Mouse (Mus musculus): ENCODE measurements around the gene Tanc1. TPM values are rescaled to one million over a fixed set of nuclear protein-coding genes. Genes with fewer than 3 reads are reported as not detected.
A peak's percentile ranks its signal among the peaks of the same experiment; 100 is the strongest.

Gene Tanc1
- total RNA-seq, 2 experiments from 2014 or later, result 20.9 to 32.2 TPM

- DNase-seq (ENCODE audit: low spot score in 2 of 2), result no peak
These were observed 250.8 kb downstream of the Tanc1 start for GRCm38 (mm10) chr2:59862618-59863017.

GRCm38 (mm10) chr2:59870526-59870925 is 258.7 kb downstream of the Tanc1 start:
- DNase-seq (ENCODE audit: low spot score in 2 of 2), result no peak

- DNase-seq (ENCODE audit: low spot score in 2 of 2), result no peak
These were observed 264.6 kb downstream of the Tanc1 start for GRCm38 (mm10) chr2:59876482-59876881.

DNA sequence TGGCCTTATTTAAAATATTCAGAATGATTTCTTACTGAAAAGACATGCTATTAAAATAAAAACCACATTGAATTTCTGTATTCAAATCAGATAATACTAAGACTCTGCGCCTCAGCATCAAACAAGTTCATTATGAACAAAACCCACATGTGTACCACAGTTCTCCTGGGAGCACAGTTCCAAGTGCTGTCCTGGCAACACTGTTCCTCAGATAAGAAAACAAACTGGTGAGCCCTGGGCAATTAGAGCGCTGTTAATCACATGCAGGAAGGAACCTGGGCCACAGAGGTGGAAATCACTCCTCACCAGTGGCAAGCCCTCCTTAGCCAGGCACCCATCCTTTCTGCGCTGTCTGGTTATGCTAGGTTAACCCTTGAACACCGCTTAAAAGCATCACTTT is 265.5 kb downstream of the Tanc1 start:
- DNase-seq (ENCODE audit: low spot score in 2 of 2), result no peak

DNA sequence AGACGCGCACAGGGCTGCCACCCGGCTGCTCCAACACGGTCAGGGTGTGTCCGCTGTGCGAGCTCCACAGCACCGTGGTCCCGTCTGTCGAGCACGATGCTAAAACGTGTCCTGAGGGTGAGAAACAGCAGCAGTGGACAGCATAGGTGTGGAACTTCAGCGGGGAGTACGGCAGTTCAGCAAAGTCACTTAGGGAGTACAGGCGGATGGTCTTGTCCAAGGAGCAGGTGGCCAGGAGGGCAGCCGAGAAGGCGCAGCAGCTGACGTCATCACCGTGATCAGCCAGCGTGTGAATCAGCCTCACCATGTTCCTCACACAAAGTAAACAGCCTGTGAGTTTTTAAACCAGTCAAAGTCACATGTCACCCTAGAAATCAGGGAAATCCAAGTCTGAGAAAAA is 266.4 kb downstream of the Tanc1 start:
- no peak for DNase-seq (ENCODE audit: low spot score in 2 of 2)

DNA sequence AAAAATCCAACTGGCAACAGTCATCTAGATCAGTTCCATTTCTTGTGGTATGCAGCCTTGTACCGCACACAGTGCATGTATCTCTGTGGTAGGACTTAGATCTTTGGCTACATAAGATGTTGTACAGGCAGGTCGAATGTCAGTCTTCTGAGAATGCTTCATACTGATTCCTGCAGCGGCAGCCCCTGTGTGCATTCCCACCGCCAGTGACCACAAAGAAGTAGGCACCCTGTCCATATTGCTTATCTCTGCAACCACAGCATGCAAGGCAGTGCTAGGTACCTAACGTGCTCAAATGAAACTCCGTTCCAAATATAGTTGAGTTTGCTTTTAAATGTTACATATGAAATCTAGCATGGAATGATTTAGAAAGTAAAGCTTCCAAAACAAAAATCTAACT is 269.6 kb downstream of the Tanc1 start:
- DNase-seq (ENCODE audit: low spot score in 2 of 2), result no peak

GRCm38 (mm10) chr2:59881831-59882741 is 270.2 kb downstream of the Tanc1 start, which contains the start of gene Wdsub1:
Gene Wdsub1, minus strand, starts transcription at chr2:59882591.
- peak; percentile 87 to 92 for DNase-seq (ENCODE audit: low spot score in 2 of 2)

GRCm38 (mm10) chr2:59882742-59883281 is 271.0 kb downstream of the Tanc1 start:
- no peak for DNase-seq (ENCODE audit: low spot score in 2 of 2)

DNA sequence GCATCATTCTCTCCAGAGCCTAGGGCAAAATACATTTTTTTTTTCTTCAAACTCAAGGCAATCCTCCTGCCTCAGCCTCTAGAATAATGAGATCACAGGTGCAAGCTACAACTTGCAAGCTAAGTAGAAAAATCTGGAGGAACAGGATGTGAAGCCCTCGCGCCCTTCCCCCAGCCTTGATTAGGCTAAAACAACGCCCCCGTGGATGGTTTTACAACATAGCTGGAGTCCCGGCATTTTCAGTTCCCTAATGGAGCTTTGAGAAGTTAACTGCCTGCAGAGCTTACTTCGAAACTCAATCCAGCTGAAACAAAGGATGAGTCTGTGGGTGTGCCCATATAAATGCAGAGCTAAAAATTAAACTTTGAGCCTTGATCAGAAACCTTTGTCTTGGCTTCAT is 277.9 kb downstream of the Tanc1 start:
- no peak for DNase-seq (ENCODE audit: low spot score in 2 of 2)

Other genes with a start within 250 kb of the Tanc1 start
- gene Dapl1, start 127.4 kb upstream of the Tanc1 start, total RNA-seq (2021), result under 1 TPM in 1 of 2 experiments, not detected in 1; 0.87 TPM

Data from layer of hippocampus, postnatal 10 days (tissue).